Mouse (Mus musculus): ENCODE data around the gene Cacna1d. TPM values are rescaled to one million over a fixed set of nuclear protein-coding genes. Genes with fewer than 3 reads are reported as not detected.
A peak's percentile ranks its signal among the peaks of the same experiment; 100 is the strongest.

Gene Cacna1d
- polyA plus RNA-seq, 1 experiment from 2014 or later, result 7.0 TPM

GRCm38 (mm10) chr14:30318715-30319437 is 172.4 kb downstream of the Cacna1d start:
- H3K4me1 ChIP-seq (replicated peaks), result no peaks in the 10 kb centered on the region
- no peak for ATAC-seq (ENCODE audit: low read depth)
- no peaks in the 10 kb centered on the region for H3K27me3 ChIP-seq
- no peak overlapping the region for H3K27ac ChIP-seq (replicated peaks)
- H3K9me3 ChIP-seq, result no peaks in the 10 kb centered on the region
- WGBS, result 74% methylated on average over 9 of the region's 9 CpGs
- H3K36me3 ChIP-seq, result no peaks in the 10 kb centered on the region
- H3K4me3 ChIP-seq, result no peak overlapping the region
- H3K9ac ChIP-seq, result no peak overlapping the region
- H3K4me2 ChIP-seq, result no peak overlapping the region

- no peaks in the 10 kb centered on the region for H3K36me3 ChIP-seq
- no peak overlapping the region for H3K4me2 ChIP-seq
- no peak overlapping the region for H3K4me3 ChIP-seq
- H3K27ac ChIP-seq (replicated peaks), result no peak overlapping the region
- no peak overlapping the region for H3K9ac ChIP-seq
- H3K27me3 ChIP-seq, result no peaks in the 10 kb centered on the region
- 89% methylated on average over 12 of the region's 12 CpGs for WGBS
- H3K4me1 ChIP-seq (replicated peaks), result no peaks in the 10 kb centered on the region
- ATAC-seq (ENCODE audit: low read depth), result no peak
- no peaks in the 10 kb centered on the region for H3K9me3 ChIP-seq
Measured at GRCm38 (mm10) chr14:30318293-30318692, 173.0 kb downstream of the Cacna1d start.

GRCm38 (mm10) chr14:30317616-30318015 is 173.6 kb downstream of the Cacna1d start:
- no peak overlapping the region for H3K4me3 ChIP-seq
- WGBS, result 84% methylated on average over 10 of the region's 10 CpGs
- H3K9me3 ChIP-seq, result no peaks in the 10 kb centered on the region
- no peaks in the 10 kb centered on the region for H3K4me1 ChIP-seq (replicated peaks)
- no peak for ATAC-seq (ENCODE audit: low read depth)
- H3K9ac ChIP-seq, result no peak overlapping the region
- no peaks in the 10 kb centered on the region for H3K27me3 ChIP-seq
- no peaks in the 10 kb centered on the region for H3K36me3 ChIP-seq
- H3K27ac ChIP-seq (replicated peaks), result no peak overlapping the region
- no peak overlapping the region for H3K4me2 ChIP-seq

- no peaks in the 10 kb centered on the region for H3K36me3 ChIP-seq
- no peak overlapping the region for H3K4me2 ChIP-seq
- 70% methylated on average over 13 of the region's 13 CpGs for WGBS
- H3K27me3 ChIP-seq, result no peaks in the 10 kb centered on the region
- no peak overlapping the region for H3K9ac ChIP-seq
- no peak for ATAC-seq (ENCODE audit: low read depth)
- H3K4me3 ChIP-seq, result no peak overlapping the region
- H3K4me1 ChIP-seq (replicated peaks), result peaks cover 10% of the 10 kb centered on the region
- H3K27ac ChIP-seq (replicated peaks), result no peak overlapping the region
- H3K9me3 ChIP-seq, result no peaks in the 10 kb centered on the region
Measured at GRCm38 (mm10) chr14:30311206-30311889, 179.9 kb downstream of the Cacna1d start.

GRCm38 (mm10) chr14:30310236-30310635 is 181.0 kb downstream of the Cacna1d start:
- H3K4me1 ChIP-seq (replicated peaks), result peaks cover 16% of the 10 kb centered on the region
- no peaks in the 10 kb centered on the region for H3K36me3 ChIP-seq
- H3K27ac ChIP-seq (replicated peaks), result no peak overlapping the region
- no peaks in the 10 kb centered on the region for H3K27me3 ChIP-seq
- H3K9me3 ChIP-seq, result no peaks in the 10 kb centered on the region
- H3K9ac ChIP-seq, result no peak overlapping the region
- no peak for ATAC-seq (ENCODE audit: low read depth)
- no peak overlapping the region for H3K4me2 ChIP-seq
- WGBS, result 89% methylated on average over 10 of the region's 10 CpGs
- no peak overlapping the region for H3K4me3 ChIP-seq

GRCm38 (mm10) chr14:30306221-30306620 is 185.0 kb downstream of the Cacna1d start:
- H3K9me3 ChIP-seq, result no peaks in the 10 kb centered on the region
- 37% methylated on average over 6 of the region's 6 CpGs for WGBS
- no peaks in the 10 kb centered on the region for H3K36me3 ChIP-seq
- no peak overlapping the region for H3K4me3 ChIP-seq
- no peak for ATAC-seq (ENCODE audit: low read depth)
- no peaks in the 10 kb centered on the region for H3K27me3 ChIP-seq
- no peak overlapping the region for H3K4me2 ChIP-seq
- peaks cover 10% of the 10 kb centered on the region for H3K4me1 ChIP-seq (replicated peaks)
- no peak overlapping the region for H3K9ac ChIP-seq
- H3K27ac ChIP-seq (replicated peaks), result peak overlapping the region; percentile 23; the same call in 1 of the 2 replicates

GRCm38 (mm10) chr14:30299946-30300345 is 191.3 kb downstream of the Cacna1d start:
- Histone ChIP-seq H3K36me3 (no peaks in the 10 kb centered on the region), H3K27ac (replicated peaks) (no peak overlapping the region), H3K9me3 (no peaks in the 10 kb centered on the region), H3K27me3 (no peaks in the 10 kb centered on the region), H3K9ac (no peak overlapping the region), H3K4me1 (replicated peaks) (no peaks in the 10 kb centered on the region), H3K4me3 (no peak overlapping the region), H3K4me2 (no peak overlapping the region)
- 60% methylated on average over 7 of the region's 7 CpGs for WGBS
- ATAC-seq (ENCODE audit: low read depth), result no peak

- no peak overlapping the region for H3K27ac ChIP-seq (replicated peaks)
- no peaks in the 10 kb centered on the region for H3K27me3 ChIP-seq
- H3K4me3 ChIP-seq, result no peak overlapping the region
- no peaks in the 10 kb centered on the region for H3K9me3 ChIP-seq
- H3K9ac ChIP-seq, result no peak overlapping the region
- no peak overlapping the region for H3K4me2 ChIP-seq
- ATAC-seq (ENCODE audit: low read depth), result no peak
- 94% methylated on average over 11 of the region's 11 CpGs for WGBS
- no peaks in the 10 kb centered on the region for H3K36me3 ChIP-seq
- 0 out of 2 replicates have a peak, but pooled peaks cover 2% of the 10 kb centered on the region for H3K4me1 ChIP-seq (replicated peaks)
Measured at GRCm38 (mm10) chr14:30297492-30297891, 193.8 kb downstream of the Cacna1d start.

GRCm38 (mm10) chr14:30292135-30292463 is 199.2 kb downstream of the Cacna1d start:
- WGBS, result 24% methylated on average over 1 of the region's 1 CpGs
- Histone ChIP-seq H3K4me2 (no peak overlapping the region), H3K27ac (replicated peaks) (no peak overlapping the region), H3K4me1 (replicated peaks) (peaks cover 6% of the 10 kb centered on the region; the same call in 1 of the 2 replicates), H3K36me3 (no peaks in the 10 kb centered on the region), H3K4me3 (no peak overlapping the region), H3K9me3 (no peaks in the 10 kb centered on the region), H3K9ac (no peak overlapping the region), H3K27me3 (no peaks in the 10 kb centered on the region)
- no peak for ATAC-seq (ENCODE audit: low read depth)

- ATAC-seq (ENCODE audit: low read depth), result no peak
- 64% methylated on average over 9 of the region's 9 CpGs for WGBS
Measured at GRCm38 (mm10) chr14:30291389-30292134, 199.7 kb downstream of the Cacna1d start.

GRCm38 (mm10) chr14:30284446-30284845 is 206.8 kb downstream of the Cacna1d start:
- Histone ChIP-seq H3K4me1 (replicated peaks) (no peaks in the 10 kb centered on the region), H3K9ac (no peak overlapping the region), H3K4me2 (no peak overlapping the region), H3K27ac (replicated peaks) (no peak overlapping the region), H3K9me3 (no peaks in the 10 kb centered on the region), H3K27me3 (no peaks in the 10 kb centered on the region), H3K4me3 (no peak overlapping the region), H3K36me3 (no peaks in the 10 kb centered on the region)
- ATAC-seq (ENCODE audit: low read depth), result no peak
- WGBS, result 78% methylated on average over 10 of the region's 10 CpGs

More at GRCm38 (mm10) chr14:30291389-30292134, 199.7 kb downstream of the Cacna1d start:
- Histone ChIP-seq H3K4me2 (no peak overlapping the region), H3K27me3 (no peaks in the 10 kb centered on the region), H3K9me3 (no peaks in the 10 kb centered on the region), H3K9ac (no peak overlapping the region), H3K4me3 (no peak overlapping the region), H3K27ac (replicated peaks) (no peak overlapping the region), H3K36me3 (no peaks in the 10 kb centered on the region), H3K4me1 (replicated peaks) (peaks cover 6% of the 10 kb centered on the region; the same call in 1 of the 2 replicates)

GRCm38 (mm10) chr14:30284022-30284421 is 207.2 kb downstream of the Cacna1d start:
- no peak for ATAC-seq (ENCODE audit: low read depth)
- WGBS, result 73% methylated on average over 10 of the region's 10 CpGs

More at GRCm38 (mm10) chr14:30284022-30284421, 207.2 kb downstream of the Cacna1d start:
- Histone ChIP-seq H3K27me3 (no peaks in the 10 kb centered on the region), H3K4me2 (no peak overlapping the region), H3K36me3 (no peaks in the 10 kb centered on the region), H3K9me3 (no peaks in the 10 kb centered on the region), H3K27ac (replicated peaks) (no peak overlapping the region), H3K4me3 (no peak overlapping the region), H3K9ac (no peak overlapping the region), H3K4me1 (replicated peaks) (no peaks in the 10 kb centered on the region)
